Mouse (Mus musculus) neutrophil, adult 59 days (primary cell): ENCODE data around the gene Il1f10. TPM values are rescaled to one million over a fixed set of nuclear protein-coding genes. Genes with fewer than 3 reads are reported as not detected.

Experiments used
- total RNA-seq, 2 experiments: library from RNA; stranded (reverse); gene quantifications; 1 replicate in 1 of 2; 2 replicates in 1 of 2; pipeline ENCODE4 v1.2.4; 2023

Il1f10 gene
- total RNA-seq = not detected

DNA sequence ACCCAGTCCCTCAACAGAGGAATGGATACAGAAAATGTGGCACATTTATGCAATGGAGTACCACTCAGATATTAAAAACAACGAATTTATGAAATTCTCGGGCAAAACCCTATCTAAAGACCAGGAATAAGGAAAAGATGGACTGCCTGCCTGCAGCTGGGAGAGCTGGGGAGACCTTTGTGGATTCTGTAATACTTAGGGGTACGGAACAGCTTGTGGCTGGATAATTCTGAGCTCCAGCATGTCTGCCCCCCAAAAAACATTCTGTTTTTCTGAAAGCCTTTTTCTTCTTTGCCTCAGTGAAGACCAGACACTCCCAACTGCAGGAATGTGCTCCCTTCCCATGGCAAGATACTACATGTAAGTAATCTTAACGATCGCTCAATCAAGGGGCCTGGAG is at the start of gene Il1f10:
Gene Il1f10 (plus strand): TSS at position 301 of the 400 bp plus-strand sequence.

GRCm38 (mm10) chr2:24276654-24277053 is 14.3 kb upstream of the Il1f10 start, which contains the start of gene Il1f5:
Gene Il1f5, plus strand, starts transcription at chr2:24276954.

GRCm38 (mm10) chr2:24336545-24336944 is 45.5 kb downstream of the Il1f10 start, which contains the start of gene Il1rn:
Gene Il1rn, plus strand, starts transcription at chr2:24336853.

Other genes starting within 250 kb of the Il1f10 start
- 10 to 100 TPM; 11.7 to 13.3 TPM for gene Hnmt, start 241.8 kb upstream of the Il1f10 start, total RNA-seq
- not detected for gene Tbpl2, start 194.6 kb upstream of the Il1f10 start, total RNA-seq
- not detected for gene Il1f8, start 138.0 kb upstream of the Il1f10 start, total RNA-seq
- gene Il1f9, start 104.7 kb upstream of the Il1f10 start, total RNA-seq = 100 to 1,000 TPM; 143 to 165 TPM
- not detected for gene Il1f6, start 75.8 kb upstream of the Il1f10 start, total RNA-seq
- not detected for gene Il1f5, start 14.2 kb upstream of the Il1f10 start, total RNA-seq
- gene Il1rn, start 45.7 kb downstream of the Il1f10 start, total RNA-seq = 100 to 1,000 TPM in 1 of 2 experiments, 10 to 100 TPM in 1; 96.3 to 104 TPM
- gene Psd4, start 76.4 kb downstream of the Il1f10 start, total RNA-seq = 100 to 1,000 TPM; 129 to 130 TPM
- gene Pax8, start 184.4 kb downstream of the Il1f10 start, total RNA-seq = 1 to 10 TPM; 3.2 to 5.0 TPM